Mouse (Mus musculus): ENCODE data around the gene Mmgt2.

DNA sequence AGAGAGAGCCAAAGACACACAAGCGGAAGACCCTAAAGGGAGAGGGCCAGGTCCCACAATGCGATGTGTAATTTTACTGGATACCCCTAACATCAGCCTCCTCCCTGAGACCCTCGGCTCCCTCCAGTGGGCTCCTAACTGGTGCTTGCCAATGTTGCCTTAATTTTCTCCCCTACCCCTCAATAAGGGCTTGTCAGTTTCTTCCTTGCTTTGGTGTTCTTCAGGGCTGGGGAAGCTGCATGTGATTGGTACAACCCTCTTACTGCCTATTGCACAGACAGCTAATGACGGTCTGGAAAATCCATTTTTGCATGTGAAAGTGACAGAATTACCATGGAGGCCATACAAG is 2.0 kb upstream of the Mmgt2 start:
- TF ChIP-seq CTCF (IDR thresholded peaks at IDR 0.05; ENCODE audit: control insufficient read depth, insufficient read depth, low read length), result no peak
- no peak for TF ChIP-seq POLR2A (IDR thresholded peaks at IDR 0.05; ENCODE audit: borderline replicate concordance, control insufficient read depth, low read depth, low read length)

Measured in bone marrow, adult 2 months (tissue).